ENCODE assay signal across 28 mouse cellular contexts in genomic region chr6:31122895-31123294, GRCm38 (mm10).
DNase-seq lines count a peak whose midpoint lies in the region; ATAC-seq and TF ChIP-seq lines count a peak whose summit lies in the region.
"Had no signal": no experiment of that assay in that cellular context is flagged by ENCODE, and none has a peak within 500 bp of the region (broad histone marks: within the 10 kb centered on the region; RNA-seq: fewer than 3 reads in every experiment).

No protein-coding gene starts in this region.

- peak overlapping the region; percentile 67; the same call in 1 of the 2 replicates for H3K4me2 ChIP-seq in liver, embryonic 11.5 days
- no peak overlapping the region for H3K4me2 ChIP-seq in forebrain, embryonic 11.5 days (ENCODE audit: low read depth, low read length, severe bottlenecking)
- H3K4me2 ChIP-seq: hindbrain, embryonic 13.5 days; limb, embryonic 13.5 days; lung, embryonic 15.5 days; midbrain, embryonic 13.5 days had no signal

- peak overlapping the region; percentile 62 for H3ac ChIP-seq in C2C12 (ENCODE audit: control insufficient read depth, insufficient read length, low read depth)

- peaks cover 87% of the 10 kb centered on the region for H3K79me3 ChIP-seq in C2C12 (ENCODE audit: low read depth)

- peaks cover 100% of the 10 kb centered on the region for H3K79me2 ChIP-seq in C2C12 (ENCODE audit: control insufficient read depth, insufficient read depth)

- H3K4me1 ChIP-seq in liver, embryonic 11.5 days (replicated peaks; ENCODE audit: control insufficient read depth, insufficient read depth, low read length) = peaks cover 2% of the 10 kb centered on the region; the same call in 1 of the 2 replicates
- 0 out of 2 replicates have a peak, but pooled peaks cover 2% of the 10 kb centered on the region for H3K4me1 ChIP-seq in forebrain, embryonic 11.5 days (replicated peaks; ENCODE audit: control insufficient read depth, insufficient read depth, low read length)
- H3K4me1 ChIP-seq: lung, embryonic 15.5 days had no signal

- peak overlapping the region; percentile 2; the same call in 1 of the 2 replicates for H3K9ac ChIP-seq in liver, embryonic 11.5 days (ENCODE audit: low read depth, low read length)
- H3K9ac ChIP-seq in forebrain, embryonic 11.5 days (ENCODE audit: low read length) = no peak overlapping the region
- H3K9ac ChIP-seq: hindbrain, embryonic 13.5 days; limb, embryonic 13.5 days; lung, embryonic 15.5 days; midbrain, embryonic 13.5 days had no signal

- DNase-seq in A20 (ENCODE audit: low read depth, low spot score) = peak; percentile 76
- no peak for DNase-seq in liver, embryonic 11.5 days (ENCODE audit: low spot score)
- no peak for DNase-seq in right cerebral cortex, postnatal 25 days
- no peak for DNase-seq in cerebellum, postnatal 14 days
- no peak for DNase-seq in kidney, adult 8-10 months
- no peak for DNase-seq in forebrain, embryonic 11.5 days (ENCODE audit: low spot score)
- DNase-seq: adrenal gland, postnatal 25 days; cerebellum, adult 2 months; gastrocnemius, postnatal 25 days; heart, postnatal 14 days; kidney, adult 2 months; kidney, postnatal 36 days; lung, postnatal 4 days; right cerebral cortex, postnatal 4 days; thymus, postnatal 36 days had no signal

- no peak for ATAC-seq in liver, embryonic 11.5 days (replicated peaks; ENCODE audit: low FRiP score)
- ATAC-seq in megakaryocyte, adult 5-6 weeks (ENCODE audit: poor library complexity, severe bottlenecking) = peak; percentile 28
- ATAC-seq in forebrain, embryonic 11.5 days (replicated peaks; ENCODE audit: low FRiP score) = no peak
- ATAC-seq: activated CD4-positive, CD25-positive, alpha-beta regulatory T cell, adult 4 months; CD4-positive, CD25-positive, alpha-beta regulatory T cell, adult 4 months; forebrain, embryonic 14.5 days; inflammation-experienced regulatory T-cells, adult 6 months; midbrain, embryonic 13.5 days had no signal

- peaks cover 64% of the 10 kb centered on the region for H3K36me3 ChIP-seq in C2C12 (ENCODE audit: control insufficient read depth, insufficient read depth)
- H3K36me3 ChIP-seq in liver, embryonic 11.5 days (ENCODE audit: control insufficient read depth, insufficient read depth, low read length) = no peaks in the 10 kb centered on the region
- H3K36me3 ChIP-seq in forebrain, embryonic 11.5 days (ENCODE audit: control insufficient read depth, insufficient read depth, low read length) = no peaks in the 10 kb centered on the region
- H3K36me3 ChIP-seq: heart, embryonic 10.5 days; hindbrain, embryonic 13.5 days; limb, embryonic 13.5 days; lung, embryonic 15.5 days; midbrain, embryonic 13.5 days had no signal

- H3K9me3 ChIP-seq in liver, embryonic 11.5 days (ENCODE audit: control insufficient read depth, low read length) = no peaks in the 10 kb centered on the region
- no peaks in the 10 kb centered on the region for H3K9me3 ChIP-seq in forebrain, embryonic 11.5 days (ENCODE audit: control insufficient read depth, low read length)
- H3K9me3 ChIP-seq: G1E; heart, embryonic 10.5 days; hindbrain, embryonic 13.5 days; limb, embryonic 13.5 days; lung, embryonic 15.5 days; midbrain, embryonic 13.5 days had no signal

- peak overlapping the region; percentile 53 for H3K4me3 ChIP-seq in C2C12 (ENCODE audit: insufficient read depth, poor library complexity, severe bottlenecking)
- H3K4me3 ChIP-seq in liver, embryonic 11.5 days (ENCODE audit: low read depth, low read length) = no peak overlapping the region
- H3K4me3 ChIP-seq in forebrain, embryonic 11.5 days (ENCODE audit: low read depth, low read length) = no peak overlapping the region
- H3K4me3 ChIP-seq: erythroblast, embryonic 14.5 days; heart, embryonic 10.5 days; hindbrain, embryonic 13.5 days; limb, embryonic 13.5 days; lung, embryonic 15.5 days; midbrain, embryonic 13.5 days had no signal

- no peak overlapping the region for H3K27ac ChIP-seq in liver, embryonic 11.5 days (ENCODE audit: low read depth, low read length)
- H3K27ac ChIP-seq in forebrain, embryonic 11.5 days (ENCODE audit: low read depth, low read length) = no peak overlapping the region
- H3K27ac ChIP-seq: hindbrain, embryonic 13.5 days; limb, embryonic 13.5 days; lung, embryonic 15.5 days; midbrain, embryonic 13.5 days had no signal

- WGBS in liver, embryonic 11.5 days = 79% methylated on average over 5 of the region's 5 CpGs
- WGBS in forebrain, embryonic 11.5 days = 87% methylated on average over 5 of the region's 5 CpGs

- no peak for TF ChIP-seq CTCF in C2C12 (IDR thresholded peaks at IDR 0.05; ENCODE audit: control insufficient read depth, insufficient read depth, insufficient read length)

- H3K27me3 ChIP-seq in C2C12 (ENCODE audit: control insufficient read depth, insufficient read depth, insufficient read length) = no peaks in the 10 kb centered on the region
- H3K27me3 ChIP-seq in liver, embryonic 11.5 days (replicated peaks; ENCODE audit: control insufficient read depth, insufficient read depth, low read length) = no peaks in the 10 kb centered on the region
- no peaks in the 10 kb centered on the region for H3K27me3 ChIP-seq in forebrain, embryonic 11.5 days (ENCODE audit: control insufficient read depth, insufficient read depth, low read length)
- H3K27me3 ChIP-seq: hindbrain, embryonic 13.5 days; limb, embryonic 13.5 days; lung, embryonic 15.5 days; midbrain, embryonic 13.5 days had no signal

TF ChIP-seq in C2C12, 6 proteins besides CTCF, POLR2A, EP300 and RAD21:
- TF ChIP-seq MYOG (IDR thresholded peaks at IDR 0.05; ENCODE audit: control insufficient read depth, extremely low read depth, insufficient read length) = no peak
- TF ChIP-seq USF1 (IDR thresholded peaks at IDR 0.05; ENCODE audit: low read depth) = no peak
- no peak for TF ChIP-seq MYOD1 (IDR thresholded peaks at IDR 0.05; ENCODE audit: control insufficient read depth, insufficient read length, low read depth)
- no peak for TF ChIP-seq FOSL1 (IDR thresholded peaks at IDR 0.05; ENCODE audit: insufficient read depth, low read length, poor library complexity, severe bottlenecking)
- no peak for TF ChIP-seq CEBPB (IDR thresholded peaks at IDR 0.05; ENCODE audit: low read depth)
- TF ChIP-seq MAX (IDR thresholded peaks at IDR 0.05) = no peak
TF ChIP-seq in C2C12: peak in this region for 0.
